Comparison of ENCODE assay signal across 22 mouse cellular contexts in genomic region chr15:68389855-68390254, GRCm38 (mm10).
"Had no signal": no experiment of that assay in that cellular context is flagged by ENCODE, and none has a peak within 500 bp of the region (broad histone marks: within the 10 kb centered on the region; RNA-seq: fewer than 3 reads in every experiment).

No protein-coding gene starts in this region.

- H3K27ac ChIP-seq: intestine, embryonic 15.5 days; kidney, embryonic 15.5 days; left cerebral cortex, adult 2 months; liver, embryonic 14.5 days; macrophage; midbrain, embryonic 12.5 days; midbrain, embryonic 15.5 days; neural tube, embryonic 12.5 days; neural tube, embryonic 15.5 days; stomach, postnatal 0 days had no signal

- H3K4me1 ChIP-seq: intestine, embryonic 15.5 days; kidney, embryonic 15.5 days; midbrain, embryonic 12.5 days; midbrain, embryonic 15.5 days; neural tube, embryonic 12.5 days; neural tube, embryonic 15.5 days had no signal

- H3K9me3 ChIP-seq: intestine, embryonic 15.5 days; kidney, embryonic 15.5 days; midbrain, embryonic 12.5 days; midbrain, embryonic 15.5 days; neural tube, embryonic 12.5 days; neural tube, embryonic 15.5 days had no signal

- H3K27me3 ChIP-seq: intestine, embryonic 15.5 days; kidney, embryonic 15.5 days; midbrain, embryonic 12.5 days; midbrain, embryonic 15.5 days; neural tube, embryonic 12.5 days; neural tube, embryonic 15.5 days had no signal

- ATAC-seq: intestine, embryonic 15.5 days; midbrain, embryonic 15.5 days had no signal

- H3K4me2 ChIP-seq: intestine, embryonic 15.5 days; kidney, embryonic 15.5 days; liver, embryonic 11.5 days; midbrain, embryonic 12.5 days; midbrain, embryonic 15.5 days; neural tube, embryonic 12.5 days; neural tube, embryonic 15.5 days had no signal

- H3K4me3 ChIP-seq: intestine, embryonic 15.5 days; kidney, embryonic 15.5 days; left cerebral cortex, adult 2 months; midbrain, embryonic 12.5 days; midbrain, embryonic 15.5 days; neural tube, embryonic 12.5 days; neural tube, embryonic 15.5 days had no signal

- H3K36me3 ChIP-seq: intestine, embryonic 15.5 days; kidney, embryonic 15.5 days; midbrain, embryonic 12.5 days; midbrain, embryonic 15.5 days; neural tube, embryonic 12.5 days; neural tube, embryonic 15.5 days had no signal

- DNase-seq: kidney, adult 11 months; kidney, adult 8-10 months; kidney, postnatal 10 days; kidney, postnatal 36 days; layer of hippocampus, postnatal 36 days; right cerebral cortex, adult 18-20 months; right cerebral cortex, postnatal 14 days; right cerebral cortex, postnatal 4 days; thymus, adult 2 months; thymus, postnatal 14 days; thymus, postnatal 4 days had no signal

- H3K9ac ChIP-seq: intestine, embryonic 15.5 days; kidney, embryonic 15.5 days; liver, embryonic 14.5 days; midbrain, embryonic 12.5 days; midbrain, embryonic 15.5 days; neural tube, embryonic 12.5 days; neural tube, embryonic 15.5 days had no signal
